Mouse (Mus musculus): ENCODE measurements around the gene Mpp1.
"Not testable (repeated sequence)": the region's sequence is repeated elsewhere in the genome, so short reads cannot be mapped to it uniquely, and the experiment has no call there.

Gene Mpp1

DNA sequence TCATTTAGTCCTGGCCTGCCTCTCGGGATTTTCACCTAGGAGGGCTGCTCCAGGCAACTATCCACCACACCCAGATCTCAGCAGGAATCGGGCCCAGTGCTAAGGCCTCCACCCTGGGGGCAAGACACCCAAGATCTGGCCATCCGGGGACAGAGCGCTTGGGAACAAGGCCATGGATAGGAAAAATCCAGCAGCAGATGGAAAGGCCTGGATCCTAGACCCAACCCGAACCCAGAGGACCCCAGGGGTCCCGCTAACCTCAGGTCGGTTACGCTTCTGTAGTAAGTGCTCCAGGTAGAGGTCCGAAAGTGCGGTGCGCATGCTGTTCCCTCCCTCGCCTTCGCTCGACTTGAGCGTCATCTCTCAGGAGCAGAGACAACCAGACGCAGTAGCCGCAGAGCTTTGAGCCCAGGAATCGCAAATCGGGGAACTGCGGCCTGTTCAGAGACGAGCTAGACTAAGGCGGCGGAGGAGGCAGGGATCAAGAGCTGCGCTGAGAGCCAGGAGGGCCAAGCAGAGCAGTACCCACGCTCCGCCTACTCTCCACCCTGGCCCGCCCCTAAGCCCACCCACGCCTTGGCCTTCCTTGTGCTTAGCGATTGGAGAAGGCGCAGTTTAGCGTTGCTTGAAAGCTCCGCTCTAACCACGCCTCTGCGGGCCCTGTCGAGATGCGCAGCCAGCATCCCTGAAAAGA is at the start of gene Mpp1:
TSS of gene Mpp1 (minus strand) at position 550 of the 694 bp plus-strand sequence.
- peak; percentile 26 to 36 for DNase-seq (ENCODE audit: low spot score in 2 of 2)

- DNase-seq (ENCODE audit: low spot score in 2 of 2), result no peak
Observed at GRCm38 (mm10) chrX:75163670-75164069, 32.9 kb upstream of the Mpp1 start, which contains the start of gene Smim9. Gene Smim9, minus strand, starts transcription at chrX:75163770.

DNA sequence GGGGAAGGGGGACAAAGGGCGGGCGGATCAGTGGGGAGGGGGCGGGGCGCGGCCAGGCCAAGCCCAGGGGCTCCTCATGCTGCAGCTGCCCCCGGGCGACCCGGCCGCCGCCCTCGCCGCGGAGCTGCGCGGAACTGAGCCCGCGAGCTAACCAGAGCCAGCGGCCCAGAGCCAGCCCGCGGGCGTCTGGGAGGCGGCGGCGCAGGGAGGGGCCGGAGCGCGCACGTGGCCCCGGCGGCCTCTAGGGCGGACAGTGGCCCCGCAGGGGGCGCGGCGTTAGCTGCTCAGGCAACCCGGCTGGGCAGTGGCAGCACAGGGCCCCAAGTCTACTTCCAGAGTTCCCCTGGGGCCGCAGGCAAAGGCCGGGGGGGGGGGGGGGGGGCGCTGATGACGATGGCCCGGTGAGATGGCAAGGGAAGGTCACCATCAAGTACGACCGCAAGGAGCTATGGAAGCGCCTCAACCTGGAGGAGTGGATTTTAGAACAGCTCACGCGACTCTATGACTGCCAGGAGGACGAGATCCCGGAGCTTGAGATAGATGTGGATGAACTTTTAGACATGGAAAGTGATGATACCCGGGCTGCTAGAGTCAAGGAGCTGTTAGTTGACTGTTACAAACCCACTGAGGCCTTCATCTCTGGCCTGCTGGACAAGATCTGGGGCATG is 24.9 kb upstream of the Mpp1 start:
- DNase-seq (ENCODE audit: low spot score in 2 of 2), result no peak

- DNase-seq (ENCODE audit: low spot score in 2 of 2), result no peak
Observed at GRCm38 (mm10) chrX:75152249-75152648, 21.4 kb upstream of the Mpp1 start.

- no peak for DNase-seq (ENCODE audit: low spot score in 2 of 2)
Observed at GRCm38 (mm10) chrX:75150304-75150703, 19.5 kb upstream of the Mpp1 start.

DNA sequence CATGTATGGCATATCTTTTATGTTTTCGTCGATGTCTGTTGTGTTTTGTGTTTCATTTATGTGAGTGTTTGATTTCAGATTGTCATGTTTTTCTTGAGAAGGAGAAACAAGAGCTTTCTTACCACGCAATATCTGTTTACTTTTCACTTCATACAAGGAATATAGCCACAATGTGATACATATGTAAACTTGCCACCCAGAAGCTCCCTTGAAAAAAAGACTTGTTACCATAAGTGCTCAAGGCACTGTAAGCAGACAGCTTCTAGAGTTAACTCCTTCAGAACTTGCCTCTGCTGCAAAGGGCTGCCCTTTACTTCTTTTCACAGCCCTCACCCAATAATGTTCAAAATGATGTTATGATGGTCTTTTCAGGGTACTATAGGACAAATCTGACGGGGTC is 17.6 kb upstream of the Mpp1 start:
- no peak for DNase-seq (ENCODE audit: low spot score in 2 of 2)

- DNase-seq (ENCODE audit: low spot score in 2 of 2), result not testable (repeated sequence)
Observed at GRCm38 (mm10) chrX:75143124-75143555, 12.3 kb upstream of the Mpp1 start.

- DNase-seq (ENCODE audit: low spot score in 2 of 2), result no peak
Observed at GRCm38 (mm10) chrX:75138182-75138581, 7.4 kb upstream of the Mpp1 start.

DNA sequence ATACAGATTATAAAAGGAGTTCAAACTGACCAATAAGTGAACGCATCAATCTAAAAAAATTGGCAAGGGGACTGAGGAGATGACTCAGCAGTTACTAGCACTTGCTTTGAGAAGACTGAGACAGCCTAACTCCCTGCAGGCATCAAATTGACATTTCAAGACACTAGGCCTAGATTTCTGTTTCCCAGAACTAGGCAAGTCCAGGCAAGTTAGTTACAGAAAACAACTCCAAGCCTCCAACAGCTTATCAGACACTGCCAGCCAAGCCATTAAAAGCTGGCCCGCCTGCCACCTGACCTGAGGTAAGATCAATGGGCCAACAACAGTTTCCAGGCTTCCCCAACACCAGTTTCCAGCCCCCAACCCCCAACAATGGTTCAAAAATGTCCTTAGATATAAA is 6.9 kb upstream of the Mpp1 start:
- no peak for DNase-seq (ENCODE audit: low spot score in 2 of 2)

DNA sequence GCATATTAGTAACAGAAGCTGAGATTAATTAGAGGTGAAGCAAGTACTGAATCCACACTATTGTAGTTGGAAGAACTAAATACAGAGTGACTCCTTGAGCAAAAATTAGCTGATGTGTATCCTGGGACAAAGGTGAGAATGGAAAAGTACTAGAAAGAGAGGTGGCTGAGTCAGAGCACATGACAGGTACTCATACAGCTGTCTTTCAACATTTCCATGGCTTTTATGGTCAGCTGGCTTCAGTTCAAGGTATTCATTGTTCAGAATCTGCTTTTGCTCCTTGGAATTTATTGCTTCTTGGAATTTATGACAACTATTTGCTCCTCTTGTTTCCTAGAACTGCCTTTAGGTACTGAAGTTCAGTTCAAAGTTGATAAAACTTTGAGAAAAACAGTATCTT is 6.1 kb upstream of the Mpp1 start:
- DNase-seq (ENCODE audit: low spot score in 2 of 2), result no peak

DNA sequence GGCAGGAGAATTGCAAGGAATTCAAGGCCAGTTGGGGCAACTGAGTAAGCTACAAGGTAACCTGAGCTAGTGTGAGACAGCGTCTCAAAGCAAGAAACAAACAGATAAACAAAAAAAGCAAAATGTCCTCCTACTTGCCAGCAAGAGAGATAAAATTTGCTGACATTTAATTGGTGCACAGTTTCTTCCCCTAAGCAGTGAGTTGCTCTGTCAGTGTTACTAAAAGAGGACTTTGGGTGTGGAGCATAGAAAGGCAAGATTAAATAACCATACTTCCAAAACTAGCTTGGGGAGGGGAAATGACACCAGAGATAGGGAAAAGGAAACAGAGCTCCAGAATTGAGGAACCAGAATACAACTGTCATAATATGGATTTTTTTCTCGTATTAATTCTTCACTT is 1.3 kb downstream of the Mpp1 start:
- DNase-seq (ENCODE audit: low spot score in 2 of 2), result no peak

DNA sequence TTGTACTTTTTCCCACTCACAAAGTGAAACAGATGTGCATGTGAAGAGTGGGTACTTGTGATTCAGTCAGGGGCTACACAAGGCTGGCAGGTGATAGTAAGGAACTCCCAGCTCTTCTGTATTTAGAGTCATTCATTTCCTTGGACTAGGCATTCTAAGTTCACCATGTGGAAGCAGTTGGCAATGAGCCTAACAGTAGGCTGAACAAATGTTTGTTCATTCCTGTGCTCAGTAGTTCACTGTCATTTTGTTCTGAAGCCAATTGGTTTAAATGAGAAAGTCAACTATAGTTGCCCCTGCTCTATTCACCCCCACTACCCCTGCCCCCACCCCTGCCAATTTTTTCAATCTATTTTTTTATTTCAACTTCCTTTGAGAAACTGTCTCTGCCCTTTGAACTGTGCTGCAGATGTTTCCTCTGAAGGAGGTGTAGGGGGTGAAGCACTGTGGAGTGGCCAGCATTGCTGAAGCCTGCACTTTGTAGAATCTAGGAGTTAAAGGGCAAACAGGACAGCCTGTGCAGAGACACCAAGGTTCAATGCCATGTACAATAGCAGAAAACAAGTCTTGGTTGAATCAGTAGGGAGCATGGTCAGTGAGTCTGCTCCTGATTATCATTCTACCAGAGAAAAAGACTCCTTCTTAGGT is 2.4 kb downstream of the Mpp1 start:
- no peak for DNase-seq (ENCODE audit: low spot score in 2 of 2)

DNA sequence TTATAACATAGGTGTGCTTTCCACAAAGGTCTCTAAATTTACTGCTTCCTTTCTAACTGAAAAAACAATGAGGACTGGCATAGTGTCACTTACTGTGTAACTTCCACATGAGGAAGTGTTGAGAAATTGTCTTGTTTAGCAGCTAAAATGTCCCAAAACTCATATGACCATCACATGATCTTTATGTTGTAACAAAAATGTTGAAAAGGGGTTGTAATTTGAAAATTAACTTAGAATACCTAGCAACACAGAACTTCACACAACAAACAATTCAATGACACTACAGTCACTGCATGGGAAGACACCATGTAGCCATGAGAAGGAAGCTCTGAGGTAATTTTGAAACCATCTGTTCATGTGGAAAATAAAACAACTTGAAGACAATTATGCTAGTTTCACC is 3.9 kb downstream of the Mpp1 start:
- no peak for DNase-seq (ENCODE audit: low spot score in 2 of 2)

DNA sequence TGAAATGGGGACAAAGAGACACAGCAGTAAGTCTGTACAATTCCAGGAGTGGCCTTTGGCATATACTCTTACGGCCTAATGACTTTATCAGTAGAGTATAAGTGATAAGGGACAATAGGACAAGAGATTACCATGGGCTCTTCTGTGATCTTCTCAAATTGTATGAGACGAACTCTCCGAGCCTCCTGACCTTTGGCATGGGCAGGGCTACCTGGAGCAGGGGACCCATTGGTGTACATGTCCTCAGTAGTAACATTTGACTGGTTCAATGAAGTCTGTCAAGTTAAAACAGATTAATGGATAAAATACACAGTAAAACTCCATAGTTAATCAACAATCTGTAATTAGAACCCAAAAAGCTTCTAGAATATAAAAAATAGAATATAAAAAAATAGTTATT is 5.2 kb downstream of the Mpp1 start:
- no peak for DNase-seq (ENCODE audit: low spot score in 2 of 2)

DNA sequence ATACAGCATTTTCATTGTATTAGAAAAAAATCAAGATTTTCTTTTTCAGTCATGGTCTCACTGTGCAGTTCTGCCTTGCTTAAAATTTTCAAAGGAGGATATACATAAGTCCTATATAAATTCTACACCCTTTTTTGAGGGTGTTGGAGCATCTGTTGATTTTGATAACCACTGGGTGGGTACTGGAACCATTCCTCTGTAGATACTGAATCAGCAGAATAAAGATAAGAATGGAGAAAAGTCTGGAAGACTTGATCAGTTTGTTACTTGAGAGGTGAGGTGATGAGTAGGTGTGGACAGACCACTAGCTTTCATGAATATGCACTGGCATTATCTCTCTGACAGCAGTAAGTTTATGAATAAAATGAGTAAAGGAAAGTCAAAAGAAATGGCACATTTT is 15.3 kb downstream of the Mpp1 start:
- no peak for DNase-seq (ENCODE audit: low spot score in 2 of 2)

DNA sequence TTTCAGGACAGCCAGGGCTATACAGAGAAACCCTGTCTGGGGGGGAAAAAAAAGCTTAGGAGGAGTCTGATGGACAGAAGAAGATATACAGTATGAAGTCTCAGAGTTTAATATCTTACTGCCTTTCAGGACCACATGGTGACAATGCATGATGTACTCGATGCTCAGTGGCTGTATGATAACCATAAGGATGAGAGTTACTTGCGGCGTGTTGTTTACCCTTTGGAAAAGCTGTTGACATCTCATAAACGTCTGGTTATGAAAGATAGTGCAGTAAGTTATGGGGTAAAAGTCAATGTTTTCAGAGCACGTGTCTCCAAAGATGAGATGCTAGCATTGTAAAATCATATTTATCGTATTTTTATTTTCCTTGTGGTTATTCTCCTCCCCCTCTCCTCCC is 28.5 kb downstream of the Mpp1 start:
- DNase-seq (ENCODE audit: low spot score in 2 of 2), result no peak

DNA sequence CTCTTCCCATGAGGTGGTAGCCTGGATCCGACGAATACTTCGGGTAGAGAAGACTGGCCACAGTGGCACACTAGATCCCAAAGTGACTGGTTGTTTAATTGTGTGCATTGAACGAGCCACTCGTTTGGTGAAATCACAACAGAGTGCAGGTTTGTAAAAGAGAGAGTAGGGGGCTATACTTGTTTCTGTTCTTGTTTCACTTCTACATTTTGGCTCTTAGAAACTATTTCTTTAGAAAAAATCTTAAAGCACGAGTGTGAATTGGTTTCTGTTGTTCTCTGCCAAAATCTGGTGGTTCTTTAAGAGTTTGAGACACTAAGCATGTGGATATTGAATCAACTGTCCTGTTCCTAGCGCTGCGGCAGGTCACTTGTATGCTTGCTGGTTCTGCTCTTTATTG is 32.0 kb downstream of the Mpp1 start:
- no peak for DNase-seq (ENCODE audit: low spot score in 2 of 2)

GRCm38 (mm10) chrX:75096163-75096770 is 34.5 kb downstream of the Mpp1 start:
- no peak for DNase-seq (ENCODE audit: low spot score in 2 of 2)

DNA sequence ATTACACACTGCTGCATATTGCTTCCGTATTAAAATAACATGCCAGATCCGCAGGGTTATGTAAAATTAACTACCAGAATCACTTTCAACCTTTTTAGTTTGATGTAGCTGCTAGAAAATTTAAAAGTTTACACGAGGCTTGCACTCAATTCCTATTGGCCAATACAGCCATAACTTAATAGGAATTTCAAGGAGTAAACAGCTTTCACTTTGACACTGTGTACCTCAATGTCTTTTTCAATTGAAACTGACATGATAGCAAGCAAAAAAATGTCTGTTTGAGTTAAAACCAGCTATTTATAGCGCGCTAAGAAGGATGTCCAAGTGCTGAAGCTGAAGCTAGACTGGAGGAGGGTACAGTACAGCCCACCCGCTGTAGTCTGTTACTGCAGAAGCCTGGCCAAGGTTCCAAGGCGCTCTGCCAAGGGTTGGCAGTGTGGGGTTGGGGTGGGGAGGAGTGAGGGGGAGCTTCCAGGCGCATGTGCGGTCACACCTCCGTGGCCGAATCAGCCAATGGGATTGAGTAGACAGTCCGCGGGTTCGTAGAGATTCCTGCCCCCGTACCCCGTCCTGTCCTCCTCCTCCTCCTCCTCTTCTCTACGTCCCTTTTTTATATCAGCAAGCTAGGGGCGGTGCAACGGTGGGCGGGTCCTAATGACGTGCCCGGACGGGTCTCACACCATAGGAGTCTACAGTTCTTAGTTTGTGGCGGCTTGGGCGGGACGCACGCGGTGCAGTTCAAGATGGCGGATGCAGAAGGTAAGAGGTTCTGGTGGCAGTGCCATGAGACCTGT is 35.2 kb downstream of the Mpp1 start, which contains the start of gene Dkc1:
TSS of gene Dkc1 (plus strand) at position 486 of the 794 bp plus-strand sequence.
- DNase-seq (ENCODE audit: low spot score in 2 of 2), result peak; percentile 57 to 61

- DNase-seq (ENCODE audit: low spot score in 2 of 2), result no peak
Observed at GRCm38 (mm10) chrX:75085654-75086053, 45.2 kb downstream of the Mpp1 start.

GRCm38 (mm10) chrX:75084774-75085508 is 45.9 kb downstream of the Mpp1 start, which contains the start of gene Gab3:
Gene Gab3, minus strand, starts transcription at chrX:75085458.
- DNase-seq (ENCODE audit: low spot score in 2 of 2), result peak; percentile 9
